Mouse (Mus musculus): ENCODE results near the gene Mex3a. TPM values are rescaled to one million over a fixed set of nuclear protein-coding genes. Genes with fewer than 3 reads are reported as not detected.

The Mex3a gene
- polyA plus RNA-seq, 1 experiment from 2014 or later = 26.3 TPM

DNA sequence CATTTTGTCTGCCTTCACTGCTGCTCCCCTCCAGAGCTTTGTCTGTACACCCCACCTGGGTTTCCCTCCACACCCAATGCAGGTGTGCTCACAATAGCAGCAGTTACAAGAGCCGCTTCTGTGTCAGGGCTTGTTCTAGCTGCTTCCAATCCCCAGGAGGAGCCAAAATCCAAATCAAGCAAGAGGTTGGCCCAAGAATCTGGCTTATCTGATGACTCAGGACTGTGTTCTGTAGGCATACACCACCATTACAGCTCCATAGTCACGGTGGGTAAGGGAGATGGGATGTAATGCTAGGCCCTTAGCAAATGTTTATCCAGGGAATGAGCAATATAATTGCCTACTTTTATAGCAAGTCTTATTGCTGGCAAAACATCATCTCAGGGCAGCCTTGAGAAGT lies 15.8 kb upstream of the Mex3a start:
- Histone ChIP-seq H3K4me2 (replicated peaks; ENCODE audit: low read depth, low read length) (no peak overlapping the region), H3K36me3 (ENCODE audit: control insufficient read depth, insufficient read depth, low read length) (no peaks in the 10 kb centered on the region), H3K9me3 (ENCODE audit: control insufficient read depth, low read depth, low read length) (no peaks in the 10 kb centered on the region), H3K9ac (replicated peaks; ENCODE audit: low read depth, low read length) (no peak overlapping the region), H3K27me3 (ENCODE audit: control insufficient read depth, insufficient read depth, low read length) (no peaks in the 10 kb centered on the region), H3K27ac (ENCODE audit: low read length) (no peak overlapping the region), H3K4me1 (ENCODE audit: control insufficient read depth, insufficient read depth, low read length) (peaks cover 16% of the 10 kb centered on the region), H3K4me3 (ENCODE audit: low read depth, low read length) (no peak overlapping the region)
- 82% methylated on average over 2 of the region's 2 CpGs for WGBS
- no peak for ATAC-seq (ENCODE audit: insufficient number of reproducible peaks, insufficient read depth, low FRiP score, low read depth)

DNA sequence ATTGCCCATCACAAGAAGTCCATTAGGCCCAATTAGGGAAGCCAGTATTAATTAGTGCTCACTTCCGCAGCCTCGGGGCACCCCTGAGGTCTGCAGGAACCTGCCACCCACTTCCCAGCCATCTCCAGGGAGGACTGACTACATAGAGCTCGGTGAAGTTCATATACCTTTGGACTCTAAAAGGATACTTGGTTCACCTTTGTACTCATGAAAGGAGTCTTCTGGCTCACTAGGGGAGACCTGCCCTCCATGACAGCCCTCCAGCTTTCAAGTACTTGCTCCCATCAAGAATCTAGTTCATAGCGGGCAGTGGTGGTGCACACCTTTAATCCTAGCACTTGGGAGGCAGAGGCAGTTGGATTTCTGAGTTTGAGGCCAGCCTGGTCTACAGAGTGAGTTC lies 13.8 kb upstream of the Mex3a start:
- Histone ChIP-seq H3K27ac (ENCODE audit: low read length) (no peak overlapping the region), H3K9ac (replicated peaks; ENCODE audit: low read depth, low read length) (no peak overlapping the region), H3K9me3 (ENCODE audit: control insufficient read depth, low read depth, low read length) (no peaks in the 10 kb centered on the region), H3K4me3 (ENCODE audit: low read depth, low read length) (no peak overlapping the region), H3K4me2 (replicated peaks; ENCODE audit: low read depth, low read length) (no peak overlapping the region), H3K27me3 (ENCODE audit: control insufficient read depth, insufficient read depth, low read length) (no peaks in the 10 kb centered on the region), H3K4me1 (ENCODE audit: control insufficient read depth, insufficient read depth, low read length) (no peaks in the 10 kb centered on the region), H3K36me3 (ENCODE audit: control insufficient read depth, insufficient read depth, low read length) (peaks cover 3% of the 10 kb centered on the region; the same call in 1 of the 2 replicates)
- no peak for ATAC-seq (ENCODE audit: insufficient number of reproducible peaks, insufficient read depth, low FRiP score, low read depth)
- WGBS = 86% methylated on average over 4 of the region's 4 CpGs

DNA sequence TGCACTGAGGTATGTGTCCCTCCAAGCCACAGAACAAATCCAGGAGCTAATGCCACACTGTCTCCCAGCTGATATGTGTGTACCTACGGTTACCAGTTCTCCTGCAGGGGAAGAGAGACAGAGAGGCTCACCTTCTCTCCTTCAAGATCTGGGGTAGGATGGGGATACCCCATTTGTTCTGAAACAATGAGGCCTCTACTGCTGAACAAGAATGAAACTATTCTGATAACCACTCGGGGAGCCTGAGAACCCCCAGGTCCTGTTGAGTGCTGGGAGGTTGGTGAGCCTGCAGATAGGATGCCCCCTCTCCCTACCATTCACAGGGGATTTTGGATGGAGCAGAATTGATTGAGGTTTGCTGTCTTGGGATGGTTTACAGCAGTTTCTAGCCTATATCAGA lies 12.1 kb upstream of the Mex3a start:
- 77% methylated on average over 2 of the region's 2 CpGs for WGBS
- H3K4me2 ChIP-seq (replicated peaks; ENCODE audit: low read depth, low read length) = no peak overlapping the region
- no peak overlapping the region for H3K9ac ChIP-seq (replicated peaks; ENCODE audit: low read depth, low read length)
- no peak overlapping the region for H3K27ac ChIP-seq (ENCODE audit: low read length)
- H3K9me3 ChIP-seq (ENCODE audit: control insufficient read depth, low read depth, low read length) = no peaks in the 10 kb centered on the region
- no peak for ATAC-seq (ENCODE audit: insufficient number of reproducible peaks, insufficient read depth, low FRiP score, low read depth)
- H3K4me1 ChIP-seq (ENCODE audit: control insufficient read depth, insufficient read depth, low read length) = no peaks in the 10 kb centered on the region
- no peaks in the 10 kb centered on the region for H3K27me3 ChIP-seq (ENCODE audit: control insufficient read depth, insufficient read depth, low read length)
- peaks cover 9% of the 10 kb centered on the region; the same call in 1 of the 2 replicates for H3K36me3 ChIP-seq (ENCODE audit: control insufficient read depth, insufficient read depth, low read length)
- no peak overlapping the region for H3K4me3 ChIP-seq (ENCODE audit: low read depth, low read length)

DNA sequence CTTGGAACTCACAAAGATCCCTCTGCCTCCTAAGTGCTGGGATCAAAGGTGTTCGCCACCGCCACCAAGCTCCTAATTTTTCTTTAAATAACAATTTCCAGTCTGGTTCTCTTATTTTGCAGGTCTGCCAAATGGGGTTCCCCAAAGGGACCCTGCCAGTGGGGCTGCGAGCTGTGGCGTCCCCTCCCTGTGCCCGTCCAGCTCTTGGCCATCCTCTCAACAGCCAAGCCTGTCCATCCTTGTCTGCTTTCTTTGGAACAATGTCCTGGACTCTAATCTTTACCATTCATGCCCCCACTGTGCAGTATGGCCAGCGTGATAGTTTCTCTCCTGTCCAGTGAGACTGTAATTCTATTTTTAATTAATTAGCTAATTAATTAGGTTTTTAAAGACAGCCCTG lies 11.0 kb upstream of the Mex3a start:
- Histone ChIP-seq H3K4me3 (ENCODE audit: low read depth, low read length) (no peak overlapping the region), H3K27me3 (ENCODE audit: control insufficient read depth, insufficient read depth, low read length) (no peaks in the 10 kb centered on the region), H3K9me3 (ENCODE audit: control insufficient read depth, low read depth, low read length) (no peaks in the 10 kb centered on the region), H3K27ac (ENCODE audit: low read length) (no peak overlapping the region), H3K9ac (replicated peaks; ENCODE audit: low read depth, low read length) (no peak overlapping the region), H3K4me2 (replicated peaks; ENCODE audit: low read depth, low read length) (no peak overlapping the region), H3K4me1 (ENCODE audit: control insufficient read depth, insufficient read depth, low read length) (no peaks in the 10 kb centered on the region), H3K36me3 (ENCODE audit: control insufficient read depth, insufficient read depth, low read length) (peaks cover 9% of the 10 kb centered on the region; the same call in 1 of the 2 replicates)
- no peak for ATAC-seq (ENCODE audit: insufficient number of reproducible peaks, insufficient read depth, low FRiP score, low read depth)
- WGBS = 93% methylated on average over 6 of the region's 6 CpGs

DNA sequence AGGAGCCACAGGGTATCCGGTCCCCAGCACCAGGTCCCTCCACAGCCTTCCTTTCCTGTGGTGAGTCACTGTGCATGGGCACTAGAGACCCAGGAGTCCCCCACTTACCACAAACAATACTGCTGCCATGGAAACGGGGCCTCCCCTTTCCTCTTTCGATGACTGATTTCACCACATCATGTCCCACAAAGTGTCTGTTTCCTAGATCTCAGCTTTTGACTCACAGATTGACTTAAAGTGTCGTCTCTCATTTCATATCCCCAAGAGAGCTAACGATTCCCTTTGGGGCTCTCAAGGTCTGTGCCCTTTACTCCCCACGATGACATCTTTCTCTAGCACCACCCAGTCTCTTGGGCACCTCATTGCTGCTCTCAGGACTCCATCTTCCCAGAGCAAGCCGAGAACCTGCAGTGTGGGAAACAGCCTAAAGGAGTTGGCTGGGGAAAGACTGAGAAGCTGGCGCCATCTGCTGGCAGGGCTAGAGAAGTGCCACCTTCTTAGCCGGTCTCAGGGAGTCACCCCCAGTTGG lies 10.3 kb upstream of the Mex3a start:
- WGBS = 35% methylated on average over 9 of the region's 9 CpGs
- peaks cover 9% of the 10 kb centered on the region; the same call in 1 of the 2 replicates for H3K36me3 ChIP-seq (ENCODE audit: control insufficient read depth, insufficient read depth, low read length)
- H3K4me3 ChIP-seq (ENCODE audit: low read depth, low read length) = no peak overlapping the region
- no peak overlapping the region for H3K27ac ChIP-seq (ENCODE audit: low read length)
- no peak overlapping the region for H3K4me2 ChIP-seq (replicated peaks; ENCODE audit: low read depth, low read length)
- no peak overlapping the region for H3K9ac ChIP-seq (replicated peaks; ENCODE audit: low read depth, low read length)
- H3K4me1 ChIP-seq (ENCODE audit: control insufficient read depth, insufficient read depth, low read length) = peaks cover 3% of the 10 kb centered on the region; the same call in 1 of the 2 replicates
- no peak for ATAC-seq (ENCODE audit: insufficient number of reproducible peaks, insufficient read depth, low FRiP score, low read depth)
- H3K27me3 ChIP-seq (ENCODE audit: control insufficient read depth, insufficient read depth, low read length) = no peaks in the 10 kb centered on the region
- H3K9me3 ChIP-seq (ENCODE audit: control insufficient read depth, low read depth, low read length) = no peaks in the 10 kb centered on the region

DNA sequence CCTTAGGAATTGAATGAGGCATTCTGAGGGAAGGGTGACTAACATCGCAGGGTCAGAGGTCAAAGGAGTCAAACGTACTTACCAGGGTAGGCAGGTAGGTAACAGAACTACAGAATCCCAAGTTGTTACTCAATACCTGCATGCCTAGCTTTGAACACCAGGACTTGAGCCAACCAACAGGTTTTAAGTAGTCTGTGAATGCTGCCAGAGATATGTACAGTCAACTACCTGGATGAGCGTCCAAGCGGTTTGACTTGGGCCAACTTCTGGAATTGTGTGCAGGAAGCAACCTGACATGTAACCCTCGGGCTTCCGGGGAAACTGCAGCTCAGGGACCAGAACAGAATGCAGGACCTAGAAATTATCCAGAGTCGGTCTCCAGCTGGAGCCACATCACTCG lies 9.2 kb upstream of the Mex3a start:
- Histone ChIP-seq H3K4me3 (ENCODE audit: low read depth, low read length) (no peak overlapping the region), H3K4me1 (ENCODE audit: control insufficient read depth, insufficient read depth, low read length) (peaks cover 10% of the 10 kb centered on the region; the same call in 1 of the 2 replicates), H3K9ac (replicated peaks; ENCODE audit: low read depth, low read length) (no peak overlapping the region), H3K27me3 (ENCODE audit: control insufficient read depth, insufficient read depth, low read length) (no peaks in the 10 kb centered on the region), H3K36me3 (ENCODE audit: control insufficient read depth, insufficient read depth, low read length) (peaks cover 9% of the 10 kb centered on the region; the same call in 1 of the 2 replicates), H3K27ac (ENCODE audit: low read length) (no peak overlapping the region), H3K4me2 (replicated peaks; ENCODE audit: low read depth, low read length) (no peak overlapping the region), H3K9me3 (ENCODE audit: control insufficient read depth, low read depth, low read length) (no peaks in the 10 kb centered on the region)
- 82% methylated on average over 8 of the region's 8 CpGs for WGBS
- no peak for ATAC-seq (ENCODE audit: insufficient number of reproducible peaks, insufficient read depth, low FRiP score, low read depth)

DNA sequence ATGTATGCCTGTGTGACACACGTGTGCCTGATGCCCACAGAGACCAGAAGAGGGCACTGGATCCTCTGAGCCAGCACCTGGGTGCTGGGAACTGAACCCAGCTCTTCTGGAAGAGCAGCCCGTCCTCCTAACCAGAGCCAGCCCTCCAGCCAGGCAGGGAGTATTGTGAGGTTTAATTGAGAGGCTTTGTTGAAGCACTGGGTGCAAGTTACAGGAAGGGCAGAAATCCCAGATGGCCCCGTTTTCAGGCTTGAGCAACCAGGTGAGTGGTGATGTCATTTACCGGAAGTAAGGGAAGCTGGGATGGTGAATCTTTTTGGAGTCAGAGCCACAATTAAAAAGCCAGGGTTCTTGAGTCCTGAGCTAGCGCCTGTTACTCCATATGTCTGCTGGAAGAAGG lies 7.2 kb upstream of the Mex3a start:
- ATAC-seq (ENCODE audit: insufficient number of reproducible peaks, insufficient read depth, low FRiP score, low read depth) = no peak
- Histone ChIP-seq H3K27ac (ENCODE audit: low read length) (no peak overlapping the region), H3K9ac (replicated peaks; ENCODE audit: low read depth, low read length) (no peak overlapping the region), H3K4me3 (ENCODE audit: low read depth, low read length) (no peak overlapping the region), H3K4me1 (ENCODE audit: control insufficient read depth, insufficient read depth, low read length) (peaks cover 24% of the 10 kb centered on the region), H3K4me2 (replicated peaks; ENCODE audit: low read depth, low read length) (no peak overlapping the region), H3K27me3 (ENCODE audit: control insufficient read depth, insufficient read depth, low read length) (no peaks in the 10 kb centered on the region), H3K9me3 (ENCODE audit: control insufficient read depth, low read depth, low read length) (no peaks in the 10 kb centered on the region), H3K36me3 (ENCODE audit: control insufficient read depth, insufficient read depth, low read length) (peaks cover 9% of the 10 kb centered on the region; the same call in 1 of the 2 replicates)
- 92% methylated on average over 5 of the region's 5 CpGs for WGBS

DNA sequence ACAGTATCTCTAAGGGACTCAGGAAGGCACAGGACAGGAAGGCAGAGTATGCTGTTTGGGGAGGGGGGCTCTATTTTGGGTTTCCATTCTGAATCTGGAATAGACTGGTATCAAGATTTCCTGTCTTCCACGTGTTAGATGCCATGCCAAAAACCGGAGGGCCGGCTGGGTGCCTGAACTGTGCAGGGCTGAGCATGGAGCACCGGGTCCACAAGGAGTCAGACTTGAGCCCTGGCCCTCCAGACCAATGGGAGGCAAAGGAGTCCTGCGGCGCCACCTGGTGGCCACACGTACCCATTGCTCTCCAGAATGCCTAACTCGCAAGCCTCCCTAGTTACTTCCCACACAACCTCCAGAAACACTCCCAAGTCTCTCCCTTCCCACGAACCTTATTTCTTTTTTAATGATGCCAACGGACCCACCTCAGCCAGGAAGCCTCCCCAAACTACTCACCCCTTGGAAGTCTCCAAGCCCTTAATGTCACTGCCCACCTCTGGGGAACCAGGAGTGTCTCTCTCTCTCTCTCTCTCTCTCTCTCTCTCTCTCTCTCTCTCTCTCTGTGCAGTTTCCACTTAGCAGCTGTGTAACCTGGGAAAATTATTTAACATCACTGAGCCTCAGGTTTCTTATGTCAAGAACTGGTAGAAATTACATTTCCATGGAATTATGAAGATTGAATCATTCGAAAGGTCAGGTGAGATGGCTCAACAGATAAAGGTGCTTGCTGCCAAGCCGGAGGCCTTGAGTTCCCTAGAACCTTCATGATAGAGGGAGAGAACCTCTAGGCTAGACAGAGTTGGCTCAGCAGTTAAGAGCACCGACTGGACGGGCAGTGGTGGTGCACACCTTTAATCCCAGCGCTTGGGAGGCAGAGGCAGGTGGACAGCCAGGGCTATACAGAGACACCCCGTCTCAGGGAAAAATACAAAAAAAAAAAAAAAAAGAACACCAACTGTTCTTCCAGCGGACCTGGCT lies 5.8 kb upstream of the Mex3a start:
- H3K4me1 ChIP-seq (ENCODE audit: control insufficient read depth, insufficient read depth, low read length) = peaks cover 29% of the 10 kb centered on the region
- H3K4me2 ChIP-seq (replicated peaks; ENCODE audit: low read depth, low read length) = no peak overlapping the region
- 34% methylated on average over 17 of the region's 17 CpGs for WGBS

More for the DNA sequence above, 5.8 kb upstream of the Mex3a start:
- peaks cover 9% of the 10 kb centered on the region; the same call in 1 of the 2 replicates for H3K36me3 ChIP-seq (ENCODE audit: control insufficient read depth, insufficient read depth, low read length)
- no peak overlapping the region for H3K9ac ChIP-seq (replicated peaks; ENCODE audit: low read depth, low read length)
- no peak overlapping the region for H3K4me3 ChIP-seq (ENCODE audit: low read depth, low read length)
- H3K27me3 ChIP-seq (ENCODE audit: control insufficient read depth, insufficient read depth, low read length) = no peaks in the 10 kb centered on the region
- H3K27ac ChIP-seq (ENCODE audit: low read length) = no peak overlapping the region
- H3K9me3 ChIP-seq (ENCODE audit: control insufficient read depth, low read depth, low read length) = no peaks in the 10 kb centered on the region
- peak; percentile 80 for ATAC-seq (ENCODE audit: insufficient number of reproducible peaks, insufficient read depth, low FRiP score, low read depth)

All from stomach, embryonic 14.5 days (tissue).